Mouse (Mus musculus): ENCODE results near the gene Clasp2. TPM values are rescaled to one million over a fixed set of nuclear protein-coding genes. Genes with fewer than 3 reads are reported as not detected.
"Not testable (repeated sequence)": the region's sequence is repeated elsewhere in the genome, so short reads cannot be mapped to it uniquely, and the experiment has no call there.

Clasp2 gene
- polyA plus RNA-seq (2015; fragmentation: Nextera tagmentation; extraction: Ambion mirVana): 21.3 and 22.2 TPM in 2 replicates

DNA sequence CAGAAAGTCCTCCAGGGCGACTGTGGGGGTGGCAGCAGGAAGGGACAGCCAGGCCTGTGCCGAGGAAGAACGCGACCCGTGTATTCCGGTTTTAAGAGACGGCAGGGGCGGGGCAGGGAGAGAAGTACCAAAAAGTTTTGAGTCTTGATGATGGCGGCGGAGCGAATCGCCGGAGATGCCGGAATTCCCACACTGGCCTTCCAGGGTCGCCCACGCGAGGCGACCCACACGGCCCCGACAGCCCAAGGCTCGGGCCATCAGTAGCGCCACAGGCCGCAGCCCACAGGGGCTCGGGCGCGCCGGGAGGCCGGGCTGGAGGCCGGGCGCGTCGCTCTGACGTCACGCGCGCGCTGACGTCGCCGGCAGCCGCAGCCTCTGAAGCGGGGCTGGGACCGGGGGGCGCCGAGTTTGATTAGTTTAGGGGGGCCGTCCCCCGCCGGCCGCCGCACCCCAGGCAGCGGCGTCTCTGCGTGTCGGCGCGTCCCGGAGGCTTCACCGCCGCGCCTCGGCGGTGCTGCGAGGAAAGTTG, at the start of gene Clasp2:
Gene Clasp2, plus strand, starts transcription at position 366 of the 529 bp plus-strand sequence.
- peaks cover 10% of the 10 kb centered on the region; the same call in 1 of the 2 replicates for H3K4me1 ChIP-seq
- under 1% methylated on average over 47 of the region's 63 CpGs for WGBS
- H3K4me2 ChIP-seq: peak within 1 kb of the TSS; percentile 90
- peak within 1 kb of the TSS; percentile 87 for H3K9ac ChIP-seq
- H3K36me3 ChIP-seq: no peaks in the 10 kb centered on the region
- ATAC-seq (ENCODE audit: insufficient number of reproducible peaks, low FRiP score, low TSS enrichment, low read depth): peak; percentile 92
- H3K9me3 ChIP-seq: no peaks in the 10 kb centered on the region
- peak within 1 kb of the TSS; percentile 95 for H3K4me3 ChIP-seq
- H3K27ac ChIP-seq: peak within 1 kb of the TSS; percentile 90
- no peaks in the 10 kb centered on the region for H3K27me3 ChIP-seq

DNA sequence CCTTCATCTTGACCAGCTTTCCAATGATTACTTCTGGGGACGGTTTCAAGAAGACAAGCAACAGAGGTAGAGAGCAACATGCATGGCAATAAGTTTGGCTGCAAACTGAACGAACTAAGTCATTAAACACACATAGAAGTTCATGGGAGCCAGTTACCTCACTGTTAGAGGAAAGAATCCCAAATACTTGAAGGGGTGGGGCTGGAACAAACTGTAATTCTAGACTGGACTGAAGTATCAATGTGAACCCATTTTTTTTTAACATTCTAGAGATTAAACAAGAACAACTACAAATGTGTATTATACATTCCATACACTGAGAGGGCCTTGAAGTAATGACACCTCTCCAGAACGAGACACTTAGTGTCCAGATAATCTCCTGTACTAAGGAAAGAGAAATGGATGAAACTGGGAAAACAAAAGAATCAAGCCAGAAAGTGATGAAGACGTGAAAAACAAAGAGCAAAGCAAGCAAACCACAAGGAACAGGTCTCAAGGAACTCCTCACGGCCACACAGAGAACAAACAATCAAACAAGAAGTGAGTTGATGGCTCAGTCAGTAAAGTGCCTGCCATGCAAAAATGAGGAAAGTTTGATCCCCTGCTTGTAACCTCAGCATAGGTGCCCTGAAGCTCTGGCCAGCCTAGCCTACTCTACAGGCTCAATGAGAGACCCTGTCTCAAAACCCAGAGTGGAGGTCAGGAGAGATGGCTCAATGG, 39.7 kb upstream of the Clasp2 start:
- Histone ChIP-seq H3K4me3 (no peak overlapping the region), H3K27ac (no peak overlapping the region), H3K36me3 (peaks cover 10% of the 10 kb centered on the region), H3K4me2 (no peak overlapping the region), H3K27me3 (no peaks in the 10 kb centered on the region), H3K9me3 (no peaks in the 10 kb centered on the region), H3K9ac (no peak overlapping the region), H3K4me1 (peaks cover 20% of the 10 kb centered on the region)
- no peak for ATAC-seq (ENCODE audit: insufficient number of reproducible peaks, low FRiP score, low TSS enrichment, low read depth)
- WGBS: 84% methylated on average over 5 of the region's 5 CpGs

DNA sequence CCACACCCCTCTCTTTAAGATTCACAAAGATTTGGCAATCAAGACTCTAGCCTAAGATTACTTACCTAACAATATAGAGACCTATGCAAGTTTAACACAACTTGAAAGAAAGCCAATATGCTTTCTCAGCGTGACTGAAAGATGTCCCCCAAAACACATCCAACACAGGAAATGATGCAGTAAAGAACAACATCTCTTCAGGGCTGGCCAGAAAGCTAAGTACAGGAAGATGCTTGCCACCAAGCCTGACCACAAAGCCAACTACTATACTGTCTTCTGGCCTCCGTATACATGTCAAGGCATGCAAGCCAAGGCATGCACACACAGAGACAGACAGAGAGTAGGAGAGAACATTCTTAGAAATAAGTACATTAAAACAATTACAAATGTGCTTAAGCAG, 35.2 kb upstream of the Clasp2 start:
- no peak overlapping the region for H3K27ac ChIP-seq

DNA sequence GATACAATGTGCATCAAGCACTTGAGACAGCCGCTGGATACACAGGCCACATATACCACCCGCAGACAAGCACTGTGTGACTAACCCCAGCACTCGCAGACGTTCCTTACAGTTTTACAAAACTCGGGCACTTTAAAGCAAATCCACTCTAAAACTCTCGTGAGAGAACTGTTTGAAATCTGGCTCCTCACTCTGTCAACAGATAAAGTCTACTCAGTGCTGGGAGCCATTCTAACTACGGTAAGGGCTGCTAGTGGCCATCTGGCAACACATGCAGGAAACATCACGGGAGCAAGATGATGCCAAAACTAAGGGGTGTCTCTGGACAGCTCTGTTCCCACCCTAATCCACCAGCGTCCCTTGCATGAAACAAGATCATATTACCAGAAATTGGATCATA, 34.4 kb upstream of the Clasp2 start:
- Histone ChIP-seq H3K9ac (0 out of 2 replicates have a peak overlapping the region, but pooled peaks have one; percentile 31), H3K27ac (no peak overlapping the region), H3K4me2 (peak overlapping the region; percentile 53), H3K4me1 (peaks cover 25% of the 10 kb centered on the region), H3K4me3 (peak overlapping the region; percentile 83), H3K27me3 (no peaks in the 10 kb centered on the region), H3K9me3 (no peaks in the 10 kb centered on the region), H3K36me3 (no peaks in the 10 kb centered on the region)
- 45% methylated on average over 9 of the region's 9 CpGs for WGBS
- ATAC-seq (ENCODE audit: insufficient number of reproducible peaks, low FRiP score, low TSS enrichment, low read depth): no peak

More for the DNA sequence above, 35.2 kb upstream of the Clasp2 start:
- WGBS: 62% methylated on average over 2 of the region's 2 CpGs
- H3K4me1 ChIP-seq: peaks cover 25% of the 10 kb centered on the region
- peak overlapping the region; percentile 83 for H3K4me3 ChIP-seq
- H3K27me3 ChIP-seq: no peaks in the 10 kb centered on the region
- H3K9ac ChIP-seq: no peak overlapping the region
- peak overlapping the region; percentile 53 for H3K4me2 ChIP-seq
- no peaks in the 10 kb centered on the region for H3K36me3 ChIP-seq
- H3K9me3 ChIP-seq: no peaks in the 10 kb centered on the region
- no peak for ATAC-seq (ENCODE audit: insufficient number of reproducible peaks, low FRiP score, low TSS enrichment, low read depth)

DNA sequence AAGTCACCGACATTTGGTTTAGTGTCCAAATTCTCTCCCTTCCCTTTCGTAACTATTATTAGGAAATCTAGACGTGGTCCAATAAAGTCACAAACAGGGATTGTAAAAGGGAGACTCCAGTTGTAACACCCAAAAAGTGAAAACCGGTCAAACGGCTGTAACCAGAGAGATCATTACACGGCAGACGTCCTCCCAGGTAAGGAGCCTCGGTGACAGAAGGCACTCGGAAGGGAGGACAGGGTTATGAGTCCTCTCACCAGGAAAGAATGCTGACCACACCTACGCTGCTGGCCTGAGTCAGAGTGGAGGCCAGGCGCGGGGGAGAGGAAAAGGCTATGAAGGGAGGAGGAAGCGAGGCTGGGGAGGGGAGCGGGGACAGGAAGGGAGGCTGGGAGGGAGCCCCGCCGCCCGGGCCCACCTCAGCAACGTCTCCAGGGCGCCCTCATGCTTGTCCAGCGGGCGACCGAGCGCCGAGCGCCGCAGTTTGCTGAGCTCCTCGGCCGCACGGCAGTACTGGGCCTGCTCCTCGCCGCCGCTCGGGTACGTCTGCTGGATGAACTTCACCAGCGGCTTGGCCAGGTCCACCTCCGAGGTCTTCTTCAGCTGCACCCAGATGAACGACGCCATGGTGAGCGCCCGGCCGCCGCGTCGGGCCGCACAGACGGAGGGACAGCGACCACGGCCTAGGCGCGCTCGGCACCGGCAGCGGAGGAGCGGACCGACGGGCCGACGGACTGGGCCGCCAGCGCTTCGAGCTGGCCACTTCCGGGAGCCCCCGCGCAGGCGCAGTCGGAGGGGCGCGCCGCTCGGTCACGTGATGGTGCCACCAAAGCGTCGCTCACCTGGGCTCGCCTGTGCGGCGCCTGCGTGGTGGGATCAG, 33.6 kb upstream of the Clasp2 start, which contains the start of gene Pdcd6ip:
Gene Pdcd6ip, minus strand, starts transcription at position 779 of the 880 bp plus-strand sequence.
- peak within 1 kb of the TSS; percentile 95 for H3K27ac ChIP-seq
- peak; percentile 85 for ATAC-seq (ENCODE audit: insufficient number of reproducible peaks, low FRiP score, low TSS enrichment, low read depth)
- WGBS: under 1% methylated on average over 77 of the region's 77 CpGs

DNA sequence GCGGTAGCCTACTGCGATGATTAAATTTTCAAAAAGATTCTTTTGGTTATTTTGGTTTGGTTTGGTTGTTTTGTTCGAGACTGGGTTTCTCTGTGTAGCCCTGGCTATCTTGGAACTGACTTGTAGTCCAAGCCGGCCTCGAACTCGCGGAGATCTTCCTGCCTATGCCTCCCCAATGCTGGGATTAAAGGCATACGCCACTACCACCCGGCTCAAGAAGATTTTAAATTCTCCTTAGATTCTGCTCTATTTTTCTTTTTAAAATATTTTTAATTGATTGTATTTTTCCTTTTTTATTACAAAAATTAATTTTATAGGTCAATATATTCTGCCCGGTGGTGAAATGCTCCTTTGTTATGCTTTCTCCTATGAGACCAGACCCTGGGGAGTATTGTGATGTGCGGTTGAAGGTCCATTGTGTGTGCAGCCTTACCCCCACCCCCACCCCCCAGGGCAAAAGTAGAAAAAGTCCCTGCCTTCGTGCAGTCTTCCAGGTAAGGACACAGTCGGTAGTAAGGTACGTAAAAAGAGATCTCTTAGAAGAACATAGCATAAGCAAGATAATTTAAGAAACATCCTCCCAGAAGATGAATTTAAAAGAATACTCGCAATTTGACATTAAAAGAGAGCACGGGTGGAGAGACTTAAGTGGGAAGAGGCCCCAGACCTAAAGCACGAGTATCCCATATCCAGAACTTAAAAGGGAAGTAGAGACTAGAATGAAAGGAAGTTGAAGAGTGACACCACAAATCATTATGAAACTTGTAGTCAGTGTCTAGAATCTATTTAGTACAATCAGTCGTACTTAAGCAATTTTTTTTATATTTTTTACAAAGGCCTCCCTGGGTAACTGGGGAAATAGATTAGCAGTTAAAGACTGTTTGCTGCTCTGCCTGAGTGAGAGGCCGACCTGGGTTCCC, 32.7 kb upstream of the Clasp2 start:
- Histone ChIP-seq H3K4me2 (peak overlapping the region; percentile 53), H3K4me1 (peaks cover 25% of the 10 kb centered on the region), H3K27ac (peak overlapping the region; percentile 95; the same call in 1 of the 2 replicates), H3K36me3 (no peaks in the 10 kb centered on the region), H3K27me3 (no peaks in the 10 kb centered on the region), H3K9me3 (no peaks in the 10 kb centered on the region), H3K9ac (peak overlapping the region; percentile 96), H3K4me3 (peak overlapping the region; percentile 83)
- WGBS: 48% methylated on average over 19 of the region's 19 CpGs
- no peak; the same call in 1 of the 2 replicates for ATAC-seq (ENCODE audit: insufficient number of reproducible peaks, low FRiP score, low TSS enrichment, low read depth)

More for the DNA sequence above, 33.6 kb upstream of the Clasp2 start, which contains the start of gene Pdcd6ip:
- H3K4me2 ChIP-seq: peak within 1 kb of the TSS; percentile 53
- peak within 1 kb of the TSS; percentile 96 for H3K9ac ChIP-seq
- peaks cover 25% of the 10 kb centered on the region for H3K4me1 ChIP-seq
- H3K9me3 ChIP-seq: no peaks in the 10 kb centered on the region
- H3K4me3 ChIP-seq: peak within 1 kb of the TSS; percentile 83
- no peaks in the 10 kb centered on the region for H3K27me3 ChIP-seq
- H3K36me3 ChIP-seq: no peaks in the 10 kb centered on the region

DNA sequence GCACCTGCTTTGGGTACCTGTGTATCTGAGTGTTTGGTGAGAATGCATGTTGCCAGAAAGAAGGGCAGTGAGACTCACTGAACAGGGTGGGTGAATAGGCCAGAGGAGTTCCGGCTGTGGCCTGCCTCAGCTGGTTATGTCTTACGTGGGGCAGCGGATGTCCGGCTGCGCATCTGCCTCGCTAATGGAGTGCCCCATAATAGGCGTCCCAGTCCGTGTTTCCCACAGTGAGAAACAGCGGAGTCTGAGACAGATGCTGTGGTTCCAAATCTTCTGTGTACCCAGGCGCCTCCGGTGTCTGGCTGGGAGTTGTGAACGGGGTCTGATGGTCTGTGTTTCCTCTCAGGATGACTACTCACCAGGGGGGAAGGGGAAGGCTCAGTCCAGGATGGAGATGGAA, 30.4 kb upstream of the Clasp2 start:
- H3K27me3 ChIP-seq: no peaks in the 10 kb centered on the region
- WGBS: 79% methylated on average over 12 of the region's 12 CpGs
- H3K4me2 ChIP-seq: no peak overlapping the region
- H3K27ac ChIP-seq: no peak overlapping the region
- no peak overlapping the region for H3K9ac ChIP-seq
- ATAC-seq (ENCODE audit: insufficient number of reproducible peaks, low FRiP score, low TSS enrichment, low read depth): no peak
- H3K36me3 ChIP-seq: no peaks in the 10 kb centered on the region
- H3K4me1 ChIP-seq: peaks cover 11% of the 10 kb centered on the region
- H3K4me3 ChIP-seq: no peak overlapping the region
- H3K9me3 ChIP-seq: no peaks in the 10 kb centered on the region

DNA sequence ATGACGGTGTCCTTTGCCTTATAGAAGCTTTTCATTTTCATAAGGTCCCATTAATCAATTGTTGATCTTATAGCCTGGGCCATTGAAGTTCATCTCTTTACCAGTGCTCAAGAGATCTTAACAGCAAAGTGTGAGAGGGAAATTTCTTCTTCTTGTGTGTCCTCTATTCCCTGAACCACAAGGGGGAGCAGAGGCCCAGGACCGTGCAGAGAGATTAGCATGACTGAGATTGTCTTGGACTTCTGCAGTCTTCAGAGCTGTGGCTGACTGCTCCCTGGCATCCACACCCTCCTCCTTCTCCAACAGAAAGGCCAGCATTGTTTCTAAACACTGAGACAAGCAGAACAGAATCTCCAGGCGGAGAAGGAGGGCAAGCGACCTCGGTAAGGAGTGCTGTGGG, 22.2 kb upstream of the Clasp2 start:
- H3K4me1 ChIP-seq: no peaks in the 10 kb centered on the region
- H3K36me3 ChIP-seq: no peaks in the 10 kb centered on the region
- no peak overlapping the region for H3K4me2 ChIP-seq
- WGBS: 48% methylated on average over 5 of the region's 5 CpGs
- H3K9ac ChIP-seq: no peak overlapping the region
- no peaks in the 10 kb centered on the region for H3K27me3 ChIP-seq
- H3K27ac ChIP-seq: no peak overlapping the region
- H3K9me3 ChIP-seq: no peaks in the 10 kb centered on the region
- ATAC-seq (ENCODE audit: insufficient number of reproducible peaks, low FRiP score, low TSS enrichment, low read depth): no peak
- no peak overlapping the region for H3K4me3 ChIP-seq

DNA sequence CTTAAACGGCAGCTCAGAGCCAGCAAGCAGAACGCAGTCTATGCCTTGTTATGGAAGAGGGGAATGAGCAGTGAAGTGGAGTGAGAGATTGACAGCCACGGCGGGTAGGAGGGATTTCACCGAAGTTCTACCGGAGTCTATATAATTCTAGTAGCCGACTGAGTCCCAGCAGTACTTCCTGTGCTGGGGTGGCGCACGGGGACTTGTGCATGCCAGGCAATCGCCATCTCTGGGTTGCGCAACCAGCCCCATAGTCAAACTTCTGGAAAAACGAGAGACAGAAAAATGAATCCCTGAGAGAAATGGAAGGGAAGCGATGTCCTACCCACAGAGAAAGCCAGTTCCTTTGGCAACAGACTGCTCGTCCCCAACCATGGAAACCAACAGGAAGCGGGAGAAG, 16.6 kb upstream of the Clasp2 start:
- Histone ChIP-seq H3K4me1 (no peaks in the 10 kb centered on the region), H3K4me2 (no peak overlapping the region), H3K27ac (no peak overlapping the region), H3K9me3 (no peaks in the 10 kb centered on the region), H3K36me3 (no peaks in the 10 kb centered on the region), H3K4me3 (no peak overlapping the region), H3K9ac (no peak overlapping the region), H3K27me3 (no peaks in the 10 kb centered on the region)
- 79% methylated on average over 15 of the region's 15 CpGs for WGBS
- ATAC-seq (ENCODE audit: insufficient number of reproducible peaks, low FRiP score, low TSS enrichment, low read depth): no peak

DNA sequence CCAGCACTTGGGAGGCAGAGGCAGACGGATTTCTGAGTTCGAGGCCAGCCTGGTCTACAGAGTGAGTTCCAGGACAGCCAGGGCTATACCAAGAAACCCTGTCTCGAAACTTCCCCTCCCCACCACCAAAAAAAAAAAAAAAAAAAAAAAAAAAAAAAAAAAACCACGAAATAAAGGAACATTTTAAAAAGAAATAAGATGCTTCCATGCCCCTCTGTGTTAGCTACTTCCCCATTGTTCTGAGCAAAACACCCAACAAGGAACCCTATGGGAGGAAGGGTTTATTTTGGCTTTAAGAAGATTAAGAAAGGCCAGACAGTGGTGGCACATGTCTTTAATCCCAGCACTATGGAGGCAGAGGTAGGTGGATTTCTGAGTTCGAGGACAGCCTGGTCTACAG, 15.7 kb upstream of the Clasp2 start:
- ATAC-seq (ENCODE audit: insufficient number of reproducible peaks, low FRiP score, low TSS enrichment, low read depth); H3K4me2 ChIP-seq; H3K4me3 ChIP-seq; H3K27ac ChIP-seq; H3K27me3 ChIP-seq; H3K9ac ChIP-seq; H3K4me1 ChIP-seq; H3K9me3 ChIP-seq; H3K36me3 ChIP-seq: not testable (repeated sequence)
- 84% methylated on average over 5 of the region's 5 CpGs for WGBS

DNA sequence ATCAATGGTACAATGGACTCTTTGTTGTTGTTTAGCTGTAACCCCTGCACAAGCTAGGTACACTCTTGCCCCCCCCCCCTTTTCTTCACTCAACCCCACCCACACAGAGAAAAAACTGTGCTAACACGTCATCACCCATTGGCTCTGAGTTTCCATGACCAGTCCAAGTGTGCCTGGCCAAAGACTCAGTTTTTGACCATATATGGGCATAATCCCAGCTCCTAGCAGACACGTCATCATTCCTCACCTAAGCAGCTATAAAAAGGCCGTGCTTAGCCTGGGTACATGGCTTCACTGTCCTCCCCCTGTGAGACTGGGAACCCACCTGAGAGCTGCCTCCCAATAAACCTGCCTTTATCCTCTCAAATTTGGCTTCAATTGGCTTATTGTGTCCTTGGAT, 15.1 kb upstream of the Clasp2 start:
- no peak overlapping the region for H3K27ac ChIP-seq
- ATAC-seq (ENCODE audit: insufficient number of reproducible peaks, low FRiP score, low TSS enrichment, low read depth): no peak
- no peak overlapping the region for H3K4me2 ChIP-seq
- H3K9ac ChIP-seq: no peak overlapping the region
- H3K27me3 ChIP-seq: no peaks in the 10 kb centered on the region
- no peaks in the 10 kb centered on the region for H3K36me3 ChIP-seq
- H3K4me1 ChIP-seq: no peaks in the 10 kb centered on the region; the same call in 1 of the 2 replicates
- WGBS: 32% methylated on average over 3 of the region's 3 CpGs
- no peak overlapping the region for H3K4me3 ChIP-seq
- no peaks in the 10 kb centered on the region for H3K9me3 ChIP-seq
